Mouse (Mus musculus) hindbrain, postnatal 0 days (tissue): ENCODE measurements around the gene Txk. TPM values are rescaled to one million over a fixed set of nuclear protein-coding genes. Genes with fewer than 3 reads are reported as not detected.

Experiments used
- ATAC-seq: fragments of 200-750 bp; cut with Nextera tagmentation; 2 replicates; pipeline ENCODE4 v1.8.0; 2017; ENCODE audit warnings: mild to moderate bottlenecking, moderate TSS enrichment, moderate library complexity
- DNase-seq: peaks from one replicate; pipeline ENCODE4 v3.0.0-alpha.2; 2015; ENCODE audit warnings: low spot score
- H3K27ac ChIP-seq: fragments of 300-500 bp; sonication (generic); 2 replicates; pipeline ENCODE4 v1.5.1; 2014; ENCODE audit warnings: mild to moderate bottlenecking
- H3K27me3 ChIP-seq: fragments of 300-500 bp; sonication (generic); 2 replicates; pipeline ENCODE4 v1.6.1; 2014; ENCODE audit warnings: low read length, mixed read lengths; ENCODE audit not compliant: insufficient read depth
- H3K36me3 ChIP-seq: fragments of 300-500 bp; sonication (generic); 2 replicates; pipeline ENCODE4 v1.6.1; 2014; ENCODE audit warnings: low read length, mixed read lengths; ENCODE audit not compliant: insufficient read depth
- H3K4me1 ChIP-seq: fragments of 300-500 bp; sonication (generic); 2 replicates; pipeline ENCODE4 v1.6.1; 2014; ENCODE audit warnings: antibody characterized with exemption, low read length, mixed read lengths; ENCODE audit not compliant: insufficient read depth
- H3K4me2 ChIP-seq: fragments of 300-500 bp; sonication (generic); 2 replicates; pipeline ENCODE4 v1.6.1; 2014; ENCODE audit warnings: low read depth, mild to moderate bottlenecking, low read length, moderate library complexity, mixed read lengths
- H3K4me3 ChIP-seq: fragments of 300-500 bp; sonication (generic); 2 replicates; pipeline ENCODE4 v1.5.1; 2014; ENCODE audit warnings: low read length
- H3K9ac ChIP-seq: fragments of 300-500 bp; sonication (generic); replicated peaks from 2 replicates; pipeline ENCODE4 v1.6.1; 2014; ENCODE audit warnings: mild to moderate bottlenecking, low read length, moderate library complexity, mixed read lengths
- H3K9me3 ChIP-seq: fragments of 300-500 bp; sonication (generic); 2 replicates; pipeline ENCODE4 v1.6.1; 2016; ENCODE audit warnings: low read length, mixed read lengths
- CTCF ChIP-seq: IDR thresholded peaks from 2 replicates; pipeline ENCODE4 v1.5.1; 2016; ENCODE audit warnings: antibody characterized with exemption, control low read depth, low read depth
- WGBS: fragments of 180-500 bp; shearing (Covaris S2); extraction: QIAGEN DNeasy Blood & Tissue Kit; methylation state at CpG from one replicate; pipeline ENCODE4 v1.1.7; 2014; 5-methylcytosine and 5-hydroxymethylcytosine counted together
- polyA plus RNA-seq: library from polyadenylated mRNA; unstranded; fragments of >200 nt; fragmentation: Nextera tagmentation; extraction: Ambion mirVana; gene quantifications from 2 replicates; pipeline ENCODE4 v1.2.1, GENCODE M21; 2015
- total RNA-seq: library from RNA; depleted of rRNA; stranded (reverse); fragments of >200 nt; gene quantifications from 2 replicates; pipeline ENCODE4 v1.2.3, GENCODE M21; 2014

The Txk gene
- total and polyA plus RNA-seq, 2 experiments from 2014 or later = 0.21 to 0.33 TPM

DNA sequence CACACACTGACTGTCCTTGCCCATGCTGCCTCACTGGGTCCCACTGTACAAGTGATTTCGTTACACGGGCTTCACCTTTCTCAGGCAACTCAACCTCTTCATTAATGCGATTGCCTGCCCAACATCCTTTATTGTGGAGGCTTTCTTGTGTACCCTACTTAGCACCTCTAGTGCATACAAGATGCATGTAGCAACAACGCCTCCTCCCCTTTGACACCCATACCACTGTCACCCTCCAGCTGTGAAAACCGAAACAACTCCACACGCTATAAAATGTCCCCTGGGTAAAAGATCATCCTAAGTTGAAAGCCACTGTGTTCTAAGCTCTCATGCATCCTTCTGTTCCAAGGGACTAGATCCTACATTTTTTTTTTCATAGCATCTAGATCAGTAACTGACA is 9.5 kb downstream of the Txk start:
- DNase-seq = no peak
- no peaks in the 10 kb centered on the region for H3K4me1 ChIP-seq
- 89% methylated on average over 6 of the region's 6 CpGs for WGBS

GRCm38 (mm10) chr5:72736868-72737267 is 15.7 kb downstream of the Txk start:
- DNase-seq = no peak
- ATAC-seq = no peak
- no peaks in the 10 kb centered on the region for H3K4me1 ChIP-seq
- 80% methylated on average over 7 of the region's 7 CpGs for WGBS
- no peak for TF ChIP-seq CTCF
- H3K27ac ChIP-seq = no peak overlapping the region
- no peak overlapping the region for H3K4me2 ChIP-seq
- H3K36me3 ChIP-seq = no peaks in the 10 kb centered on the region
- H3K9me3 ChIP-seq = no peaks in the 10 kb centered on the region
- H3K4me3 ChIP-seq = no peak overlapping the region
- H3K9ac ChIP-seq = no peak overlapping the region
- no peaks in the 10 kb centered on the region for H3K27me3 ChIP-seq

More for the DNA sequence above, 9.5 kb downstream of the Txk start:
- ATAC-seq = no peak
- no peaks in the 10 kb centered on the region for H3K9me3 ChIP-seq
- H3K36me3 ChIP-seq = no peaks in the 10 kb centered on the region
- no peak overlapping the region for H3K27ac ChIP-seq
- TF ChIP-seq CTCF = no peak
- H3K27me3 ChIP-seq = no peaks in the 10 kb centered on the region
- H3K4me3 ChIP-seq = no peak overlapping the region
- H3K9ac ChIP-seq = no peak overlapping the region
- no peak overlapping the region for H3K4me2 ChIP-seq

GRCm38 (mm10) chr5:72736437-72736836 is 16.1 kb downstream of the Txk start:
- WGBS = 76% methylated on average over 8 of the region's 8 CpGs
- H3K4me1 ChIP-seq = no peaks in the 10 kb centered on the region

DNA sequence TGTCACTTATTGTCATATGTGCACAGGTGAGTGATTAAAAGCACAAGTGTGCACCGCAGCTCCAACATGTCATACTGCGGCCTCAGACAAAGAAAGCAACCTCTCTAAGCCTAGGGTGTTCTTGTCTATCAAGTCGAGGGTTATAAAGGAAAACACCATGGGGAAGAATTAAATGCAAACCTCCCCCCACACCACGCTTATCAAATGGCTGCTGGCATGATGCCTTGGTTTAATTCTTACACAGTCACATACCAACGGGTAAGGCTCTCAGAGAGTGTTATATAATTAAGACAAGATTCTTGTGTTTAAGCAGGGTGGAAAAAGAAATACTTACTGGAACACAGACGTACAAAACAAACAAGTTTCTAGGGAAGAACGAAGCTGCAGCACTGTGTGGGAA is 16.8 kb downstream of the Txk start:
- ATAC-seq = no peak

More at GRCm38 (mm10) chr5:72736437-72736836, 16.1 kb downstream of the Txk start:
- no peak for TF ChIP-seq CTCF
- Histone ChIP-seq H3K9me3 (no peaks in the 10 kb centered on the region), H3K27ac (no peak overlapping the region), H3K4me3 (no peak overlapping the region), H3K4me2 (no peak overlapping the region), H3K9ac (no peak overlapping the region), H3K27me3 (no peaks in the 10 kb centered on the region), H3K36me3 (no peaks in the 10 kb centered on the region)
- ATAC-seq = no peak
- no peak for DNase-seq

DNA sequence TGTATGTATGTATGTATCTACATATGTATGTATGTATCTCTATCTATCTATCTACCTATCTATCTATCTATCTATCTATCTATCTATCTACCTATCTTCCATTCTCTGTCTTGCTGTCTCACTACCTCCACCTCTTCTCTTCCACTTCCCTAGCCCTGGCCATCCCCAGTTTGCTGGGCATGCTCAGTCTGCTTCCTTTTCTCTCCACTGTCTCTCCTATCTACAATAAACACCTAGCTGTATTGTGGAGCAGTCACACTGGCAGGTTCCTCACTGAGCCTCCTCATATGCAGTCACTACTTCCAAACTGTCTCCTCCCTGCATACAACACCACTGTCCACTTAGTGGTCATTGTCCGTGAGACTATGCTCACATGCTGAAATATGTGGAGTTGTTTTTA is 19.7 kb downstream of the Txk start:
- TF ChIP-seq CTCF = no peak
- 84% methylated on average over 1 of the region's 1 CpGs for WGBS

More for the DNA sequence above, 16.8 kb downstream of the Txk start:
- no peak overlapping the region for H3K4me2 ChIP-seq
- H3K4me3 ChIP-seq = no peak overlapping the region
- H3K27ac ChIP-seq = no peak overlapping the region
- no peaks in the 10 kb centered on the region for H3K36me3 ChIP-seq
- WGBS = 43% methylated on average over 7 of the region's 7 CpGs
- no peak for TF ChIP-seq CTCF
- H3K27me3 ChIP-seq = no peaks in the 10 kb centered on the region
- no peak for DNase-seq
- no peaks in the 10 kb centered on the region for H3K9me3 ChIP-seq
- no peaks in the 10 kb centered on the region for H3K4me1 ChIP-seq
- no peak overlapping the region for H3K9ac ChIP-seq

GRCm38 (mm10) chr5:72725404-72725803 is 27.2 kb downstream of the Txk start:
- 86% methylated on average over 3 of the region's 3 CpGs for WGBS
- ATAC-seq (no peak), DNase-seq (no peak)
- Histone ChIP-seq H3K9ac (no peak overlapping the region), H3K36me3 (no peaks in the 10 kb centered on the region), H3K27ac (no peak overlapping the region), H3K4me2 (no peak overlapping the region), H3K4me3 (no peak overlapping the region), H3K27me3 (no peaks in the 10 kb centered on the region), H3K9me3 (no peaks in the 10 kb centered on the region), H3K4me1 (no peaks in the 10 kb centered on the region)
- no peak for TF ChIP-seq CTCF

More for the DNA sequence above, 19.7 kb downstream of the Txk start:
- DNase-seq (no peak), ATAC-seq (no peak)
- H3K36me3 ChIP-seq = no peaks in the 10 kb centered on the region
- H3K27me3 ChIP-seq = no peaks in the 10 kb centered on the region
- H3K9me3 ChIP-seq = no peaks in the 10 kb centered on the region
- H3K27ac ChIP-seq = no peak overlapping the region
- no peak overlapping the region for H3K4me2 ChIP-seq
- H3K9ac ChIP-seq = no peak overlapping the region
- H3K4me1 ChIP-seq = no peaks in the 10 kb centered on the region
- H3K4me3 ChIP-seq = no peak overlapping the region

GRCm38 (mm10) chr5:72723429-72723828 is 29.1 kb downstream of the Txk start:
- H3K4me3 ChIP-seq = no peak overlapping the region
- H3K27ac ChIP-seq = no peak overlapping the region
- H3K4me2 ChIP-seq = no peak overlapping the region
- no peak overlapping the region for H3K9ac ChIP-seq
- ATAC-seq (no peak), DNase-seq (no peak)
- no peak for TF ChIP-seq CTCF
- H3K4me1 ChIP-seq = no peaks in the 10 kb centered on the region
- no peaks in the 10 kb centered on the region for H3K27me3 ChIP-seq
- no peaks in the 10 kb centered on the region for H3K36me3 ChIP-seq
- WGBS = 78% methylated on average over 2 of the region's 2 CpGs
- H3K9me3 ChIP-seq = no peaks in the 10 kb centered on the region
